Mouse (Mus musculus): ENCODE measurements around the gene Lrrc4c.

Gene Lrrc4c

GRCm38 (mm10) chr2:96537469-96537868, 219.5 kb downstream of the Lrrc4c start:
- peak; percentile 17 for DNase-seq (ENCODE audit: low read depth, low spot score)

GRCm38 (mm10) chr2:96547171-96547570, 229.2 kb downstream of the Lrrc4c start:
- peak; percentile 27 for DNase-seq (ENCODE audit: low read depth, low spot score)

GRCm38 (mm10) chr2:96573755-96574154, 255.8 kb downstream of the Lrrc4c start:
- DNase-seq (ENCODE audit: low read depth, low spot score): no peak

GRCm38 (mm10) chr2:96577701-96578100, 259.7 kb downstream of the Lrrc4c start:
- DNase-seq (ENCODE audit: low read depth, low spot score): no peak

GRCm38 (mm10) chr2:96580136-96580733, 262.3 kb downstream of the Lrrc4c start:
- DNase-seq (ENCODE audit: low read depth, low spot score): peak; percentile 83

GRCm38 (mm10) chr2:96585665-96586064, 267.7 kb downstream of the Lrrc4c start:
- peak; percentile 95 for DNase-seq (ENCODE audit: low read depth, low spot score)

GRCm38 (mm10) chr2:96604801-96605200, 286.8 kb downstream of the Lrrc4c start:
- DNase-seq (ENCODE audit: low read depth, low spot score): no peak

- no peak for DNase-seq (ENCODE audit: low read depth, low spot score)
Measured at GRCm38 (mm10) chr2:96614121-96614520, 296.2 kb downstream of the Lrrc4c start.

GRCm38 (mm10) chr2:96618691-96619205, 300.8 kb downstream of the Lrrc4c start:
- DNase-seq (ENCODE audit: low read depth, low spot score): peak; percentile 87

- DNase-seq (ENCODE audit: low read depth, low spot score): no peak
Measured at GRCm38 (mm10) chr2:96667113-96667512, 349.1 kb downstream of the Lrrc4c start.

GRCm38 (mm10) chr2:96681806-96682205, 363.8 kb downstream of the Lrrc4c start:
- DNase-seq (ENCODE audit: low read depth, low spot score): no peak

- DNase-seq (ENCODE audit: low read depth, low spot score): peak; percentile 45
Measured at GRCm38 (mm10) chr2:96685328-96685727, 367.4 kb downstream of the Lrrc4c start.

GRCm38 (mm10) chr2:96705004-96705403, 387.0 kb downstream of the Lrrc4c start:
- DNase-seq (ENCODE audit: low read depth, low spot score): no peak

- DNase-seq (ENCODE audit: low read depth, low spot score): peak; percentile 58
Measured at GRCm38 (mm10) chr2:96707772-96708350, 389.9 kb downstream of the Lrrc4c start.

GRCm38 (mm10) chr2:96714561-96714960, 396.6 kb downstream of the Lrrc4c start:
- DNase-seq (ENCODE audit: low read depth, low spot score): peak; percentile 77

- DNase-seq (ENCODE audit: low read depth, low spot score): peak; percentile 85
Measured at GRCm38 (mm10) chr2:96717353-96717752, 399.4 kb downstream of the Lrrc4c start.

- DNase-seq (ENCODE audit: low read depth, low spot score): peak; percentile 53
Measured at GRCm38 (mm10) chr2:96723395-96723794, 405.4 kb downstream of the Lrrc4c start.

- DNase-seq (ENCODE audit: low read depth, low spot score): no peak
Measured at GRCm38 (mm10) chr2:96736081-96736480, 418.1 kb downstream of the Lrrc4c start.

GRCm38 (mm10) chr2:96755066-96755465, 437.1 kb downstream of the Lrrc4c start:
- DNase-seq (ENCODE audit: low read depth, low spot score): no peak

GRCm38 (mm10) chr2:96757701-96758100, 439.7 kb downstream of the Lrrc4c start:
- DNase-seq (ENCODE audit: low read depth, low spot score): peak; percentile 38

GRCm38 (mm10) chr2:96763538-96763937, 445.6 kb downstream of the Lrrc4c start:
- DNase-seq (ENCODE audit: low read depth, low spot score): peak; percentile 94

- no peak for DNase-seq (ENCODE audit: low read depth, low spot score)
Measured at GRCm38 (mm10) chr2:96775376-96775775, 457.4 kb downstream of the Lrrc4c start.

- DNase-seq (ENCODE audit: low read depth, low spot score): peak; percentile 67
Measured at GRCm38 (mm10) chr2:96796681-96797385, 478.9 kb downstream of the Lrrc4c start.

Measured in brain, adult 2 months (tissue).